Mouse (Mus musculus) gastrocnemius, postnatal 4 days (tissue): ENCODE results near the gene Setd2. TPM values are rescaled to one million over a fixed set of nuclear protein-coding genes. Genes with fewer than 3 reads are reported as not detected.

ENCODE experiments used
- DNase-seq, 2 experiments: peaks; one replicate each; pipeline ENCODE4 v3.0.0; 2021 to 2022; ENCODE audit warnings: low spot score in 2 of 2, mixed read lengths in 2 of 2
- microRNA-seq: library from miRNA; unstranded; fragments of <30 nt; microRNA quantifications from one replicate; pipeline ENCODE4 v1.2.0, GENCODE M21; 2021
- total RNA-seq, 2 experiments: library from RNA; stranded (reverse); gene quantifications; 2 replicates each; pipeline ENCODE4 v1.2.3; 2021

The Setd2 gene
- total RNA-seq, 2 experiments from 2014 or later, result 61.7 to 62.3 TPM

- peak; percentile 82 to 88 for DNase-seq
Measured at GRCm38 (mm10) chr9:110653655-110654461, 121.5 kb downstream of the Setd2 start, which contains the start of gene Nbeal2. TSS of gene Nbeal2 (minus strand) at chr9:110654161.

GRCm38 (mm10) chr9:110654726-110655650, 122.6 kb downstream of the Setd2 start:
- DNase-seq, result no peak

GRCm38 (mm10) chr9:110655651-110656007, 123.2 kb downstream of the Setd2 start:
- DNase-seq, result no peak

- DNase-seq, result peak; percentile 88 to 93
Measured at GRCm38 (mm10) chr9:110656249-110657221, 124.1 kb downstream of the Setd2 start, which contains the start of gene Ccdc12. TSS of gene Ccdc12 (plus strand) at chr9:110656503.

- DNase-seq, result no peak
Measured at GRCm38 (mm10) chr9:110657474-110658078, 125.2 kb downstream of the Setd2 start.

- DNase-seq, result no peak
Measured at GRCm38 (mm10) chr9:110659521-110659920, 127.1 kb downstream of the Setd2 start.

GRCm38 (mm10) chr9:110660208-110660607, 127.8 kb downstream of the Setd2 start:
- no peak for DNase-seq

- DNase-seq, result no peak
Measured at GRCm38 (mm10) chr9:110660856-110661612, 128.6 kb downstream of the Setd2 start.

- no peak for DNase-seq
Measured at GRCm38 (mm10) chr9:110662844-110663243, 130.4 kb downstream of the Setd2 start.

GRCm38 (mm10) chr9:110665912-110666311, 133.5 kb downstream of the Setd2 start:
- no peak for DNase-seq

GRCm38 (mm10) chr9:110666374-110666773, 134.0 kb downstream of the Setd2 start:
- no peak for DNase-seq

- DNase-seq, result no peak
Measured at GRCm38 (mm10) chr9:110667219-110667836, 134.9 kb downstream of the Setd2 start.

Small RNAs within 50 kb of the gene (microRNA-seq; reads per million reads assigned to microRNA genes)
- not detected for gene Mir8107

Other genes starting within 250 kb of the Setd2 start
- gene Elp6, start 227.4 kb upstream of the Setd2 start, total RNA-seq, result 1 to 10 TPM; 4.8 to 5.5 TPM
- gene Scap, start 199.3 kb upstream of the Setd2 start, total RNA-seq, result 10 to 100 TPM; 25.1 to 29.4 TPM
- gene Ptpn23, start 124.4 kb upstream of the Setd2 start, total RNA-seq, result 10 to 100 TPM; 29.5 to 34.0 TPM
- 1 to 10 TPM in 1 of 2 experiments, under 1 TPM in 1; 0.98 to 3.5 TPM for gene Ngp, start 112.8 kb upstream of the Setd2 start, total RNA-seq
- gene Klhl18, start 55.9 kb upstream of the Setd2 start, total RNA-seq, result 10 to 100 TPM; 11.7 to 12.6 TPM
- under 1 TPM; 0.29 to 0.52 TPM for gene Kif9, start 55.6 kb upstream of the Setd2 start, total RNA-seq
- gene Nradd, start 91.9 kb downstream of the Setd2 start, total RNA-seq, result 1 to 10 TPM; 4.0 to 4.3 TPM
- gene Nbeal2, start 121.6 kb downstream of the Setd2 start, total RNA-seq, result 1 to 10 TPM; 3.1 to 3.4 TPM
- gene Ccdc12, start 123.9 kb downstream of the Setd2 start, total RNA-seq, result 10 to 100 TPM; 57.0 to 57.9 TPM
- 100 to 1,000 TPM; 322 to 324 TPM for gene Myl3, start 209.3 kb downstream of the Setd2 start, total RNA-seq
- gene Pth1r, start 214.5 kb downstream of the Setd2 start, total RNA-seq, result 10 to 100 TPM; 11.8 to 13.4 TPM